Mouse (Mus musculus): ENCODE data around the gene Rhbdd2.
"Not testable (repeated sequence)": the region's sequence is repeated elsewhere in the genome, so short reads cannot be mapped to it uniquely, and the experiment has no call there.

Gene Rhbdd2

GRCm38 (mm10) chr5:135632117-135632796 lies at the start of gene Rhbdd2:
TSS of gene Rhbdd2 (plus strand) at chr5:135632618.
- peak; percentile 100 for DNase-seq (ENCODE audit: low read depth)

GRCm38 (mm10) chr5:135585691-135586090 lies 46.7 kb upstream of the Rhbdd2 start:
- DNase-seq (ENCODE audit: low read depth) = no peak

GRCm38 (mm10) chr5:135587764-135588163 lies 44.7 kb upstream of the Rhbdd2 start:
- no peak for DNase-seq (ENCODE audit: low read depth)

- no peak for DNase-seq (ENCODE audit: low read depth)
These were observed 42.2 kb upstream of the Rhbdd2 start for GRCm38 (mm10) chr5:135589996-135590784.

GRCm38 (mm10) chr5:135604643-135605042 lies 27.8 kb upstream of the Rhbdd2 start:
- DNase-seq (ENCODE audit: low read depth) = not testable (repeated sequence)

- DNase-seq (ENCODE audit: low read depth) = not testable (repeated sequence)
These were observed 25.7 kb upstream of the Rhbdd2 start for GRCm38 (mm10) chr5:135606717-135607116.

- no peak for DNase-seq (ENCODE audit: low read depth)
These were observed 24.8 kb upstream of the Rhbdd2 start for GRCm38 (mm10) chr5:135607581-135607980.

GRCm38 (mm10) chr5:135609794-135610193 lies 22.6 kb upstream of the Rhbdd2 start:
- DNase-seq (ENCODE audit: low read depth) = no peak

GRCm38 (mm10) chr5:135619741-135620140 lies 12.7 kb upstream of the Rhbdd2 start:
- not testable (repeated sequence) for DNase-seq (ENCODE audit: low read depth)

GRCm38 (mm10) chr5:135620526-135620925 lies 11.9 kb upstream of the Rhbdd2 start:
- no peak for DNase-seq (ENCODE audit: low read depth)

GRCm38 (mm10) chr5:135621725-135622124 lies 10.7 kb upstream of the Rhbdd2 start:
- DNase-seq (ENCODE audit: low read depth) = peak; percentile 84

GRCm38 (mm10) chr5:135623006-135623563 lies 9.3 kb upstream of the Rhbdd2 start:
- DNase-seq (ENCODE audit: low read depth) = no peak

- no peak for DNase-seq (ENCODE audit: low read depth)
These were observed 3.5 kb upstream of the Rhbdd2 start for GRCm38 (mm10) chr5:135628916-135629315.

GRCm38 (mm10) chr5:135629401-135629800 lies 3.0 kb upstream of the Rhbdd2 start:
- DNase-seq (ENCODE audit: low read depth) = no peak

GRCm38 (mm10) chr5:135630598-135630997 lies 1.8 kb upstream of the Rhbdd2 start:
- peak; percentile 80 for DNase-seq (ENCODE audit: low read depth)

GRCm38 (mm10) chr5:135632797-135633144 lies 353 bp downstream of the Rhbdd2 start:
- DNase-seq (ENCODE audit: low read depth) = no peak

- DNase-seq (ENCODE audit: low read depth) = no peak
These were observed 7.5 kb downstream of the Rhbdd2 start for GRCm38 (mm10) chr5:135639760-135640458.

- no peak for DNase-seq (ENCODE audit: low read depth)
These were observed 8.0 kb downstream of the Rhbdd2 start for GRCm38 (mm10) chr5:135640459-135640789.

GRCm38 (mm10) chr5:135641028-135641427 lies 8.6 kb downstream of the Rhbdd2 start:
- DNase-seq (ENCODE audit: low read depth) = no peak

- no peak for DNase-seq (ENCODE audit: low read depth)
These were observed 10.5 kb downstream of the Rhbdd2 start for GRCm38 (mm10) chr5:135642686-135643551.

GRCm38 (mm10) chr5:135643552-135643842 lies 11.1 kb downstream of the Rhbdd2 start:
- DNase-seq (ENCODE audit: low read depth) = no peak

- no peak for DNase-seq (ENCODE audit: low read depth)
These were observed 11.5 kb downstream of the Rhbdd2 start for GRCm38 (mm10) chr5:135643869-135644268.
